Mouse (Mus musculus): ENCODE results near the gene Rere.
A peak's percentile ranks its signal among the peaks of the same experiment; 100 is the strongest.
"Not testable (repeated sequence)": the region's sequence is repeated elsewhere in the genome, so short reads cannot be mapped to it uniquely, and the experiment has no call there.

The Rere gene

GRCm38 (mm10) chr4:150461427-150462189, 180.2 kb downstream of the Rere start:
- no peak for DNase-seq (ENCODE audit: low spot score in 2 of 2)

GRCm38 (mm10) chr4:150462367-150462766, 180.9 kb downstream of the Rere start:
- DNase-seq (ENCODE audit: low spot score in 2 of 2), result no peak

GRCm38 (mm10) chr4:150465759-150466158, 184.3 kb downstream of the Rere start:
- DNase-seq (ENCODE audit: low spot score in 2 of 2), result peak; percentile 27 to 56

- DNase-seq (ENCODE audit: low spot score in 2 of 2), result no peak
Measured at GRCm38 (mm10) chr4:150469274-150469673, 187.8 kb downstream of the Rere start.

GRCm38 (mm10) chr4:150470674-150471328, 189.4 kb downstream of the Rere start:
- no peak for DNase-seq (ENCODE audit: low spot score in 2 of 2)

- no peak for DNase-seq (ENCODE audit: low spot score in 2 of 2)
Measured at GRCm38 (mm10) chr4:150472751-150473436, 191.4 kb downstream of the Rere start.

- no peak for DNase-seq (ENCODE audit: low spot score in 2 of 2)
Measured at GRCm38 (mm10) chr4:150473437-150474070, 192.1 kb downstream of the Rere start.

- no peak for DNase-seq (ENCODE audit: low spot score in 2 of 2)
Measured at GRCm38 (mm10) chr4:150474086-150474485, 192.6 kb downstream of the Rere start.

- DNase-seq (ENCODE audit: low spot score in 2 of 2), result no peak
Measured at GRCm38 (mm10) chr4:150476258-150476657, 194.8 kb downstream of the Rere start.

- no peak for DNase-seq (ENCODE audit: low spot score in 2 of 2)
Measured at GRCm38 (mm10) chr4:150478006-150478405, 196.6 kb downstream of the Rere start.

- not testable (repeated sequence) for DNase-seq (ENCODE audit: low spot score in 2 of 2)
Measured at GRCm38 (mm10) chr4:150483081-150483480, 201.6 kb downstream of the Rere start.

GRCm38 (mm10) chr4:150486097-150486496, 204.7 kb downstream of the Rere start:
- peak in 1 of 2 experiments; percentile 17 for DNase-seq (ENCODE audit: low spot score in 2 of 2)

GRCm38 (mm10) chr4:150487109-150487508, 205.7 kb downstream of the Rere start:
- DNase-seq (ENCODE audit: low spot score in 2 of 2), result no peak

- DNase-seq (ENCODE audit: low spot score in 2 of 2), result peak in 1 of 2 experiments; percentile 7
Measured at GRCm38 (mm10) chr4:150488096-150488748, 206.8 kb downstream of the Rere start.

GRCm38 (mm10) chr4:150488767-150489166, 207.3 kb downstream of the Rere start:
- no peak for DNase-seq (ENCODE audit: low spot score in 2 of 2)

GRCm38 (mm10) chr4:150490050-150490449, 208.6 kb downstream of the Rere start:
- no peak for DNase-seq (ENCODE audit: low spot score in 2 of 2)

GRCm38 (mm10) chr4:150491710-150492109, 210.3 kb downstream of the Rere start:
- DNase-seq (ENCODE audit: low spot score in 2 of 2), result no peak

GRCm38 (mm10) chr4:150493258-150493937, 212.0 kb downstream of the Rere start:
- DNase-seq (ENCODE audit: low spot score in 2 of 2), result no peak

GRCm38 (mm10) chr4:150493938-150494330, 212.5 kb downstream of the Rere start:
- not testable (repeated sequence) for DNase-seq (ENCODE audit: low spot score in 2 of 2)

- no peak for DNase-seq (ENCODE audit: low spot score in 2 of 2)
Measured at GRCm38 (mm10) chr4:150495568-150495967, 214.1 kb downstream of the Rere start.
